Mouse (Mus musculus) 3T3-L1 (cell line): ENCODE data around the gene Renbp.

Source experiments
- DNase-seq: peaks from one replicate; pipeline ENCODE4 v3.0.0-alpha.2; 2015; ENCODE audit warnings: low read depth, low spot score

The Renbp gene

DNA sequence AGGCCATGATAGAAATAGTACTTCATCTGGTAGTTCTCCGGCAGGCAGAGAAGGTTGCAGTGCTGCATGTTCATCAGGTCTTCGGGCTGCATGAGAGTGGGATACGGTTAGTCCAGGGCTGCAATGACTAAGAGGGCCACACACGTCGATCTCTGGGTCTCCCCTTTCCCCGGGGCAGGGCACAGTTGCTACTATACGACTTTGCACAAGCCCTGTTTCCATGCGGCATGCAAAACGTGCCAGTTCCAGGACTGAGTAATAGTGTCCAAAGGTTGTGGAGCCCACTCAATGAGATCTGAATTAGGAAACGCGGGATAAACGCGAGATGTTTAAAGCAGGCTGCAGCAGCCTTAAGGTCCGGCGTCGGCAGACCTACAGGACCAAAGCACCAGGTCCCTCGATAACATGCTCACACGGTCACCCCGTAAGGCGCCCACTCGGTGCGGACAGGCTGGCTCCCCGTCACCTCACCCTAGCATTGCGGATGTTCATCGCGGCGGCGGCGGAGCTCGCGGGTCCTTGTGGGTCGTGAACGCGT is 9.3 kb downstream of the Renbp start:
- DNase-seq = peak; percentile 54

DNA sequence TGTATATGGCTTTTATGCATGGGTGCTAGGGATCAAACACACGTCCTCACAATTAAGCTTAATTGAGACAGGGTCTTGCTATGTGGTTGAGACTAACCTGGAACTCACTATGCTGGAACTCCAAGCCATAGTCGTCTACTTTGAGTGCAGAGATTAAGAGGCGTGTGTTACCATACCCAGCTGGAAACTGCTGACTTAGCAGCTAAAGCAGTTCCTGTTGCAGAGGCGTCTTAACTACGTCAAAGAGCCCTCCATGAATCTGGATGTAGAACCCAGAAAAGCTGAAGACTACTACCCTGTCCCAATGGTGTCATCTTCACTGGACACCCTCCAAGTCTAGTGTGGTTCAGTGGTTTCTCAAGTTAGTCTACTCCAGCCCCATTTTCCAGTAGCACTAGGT is 12.0 kb downstream of the Renbp start:
- no peak for DNase-seq

DNA sequence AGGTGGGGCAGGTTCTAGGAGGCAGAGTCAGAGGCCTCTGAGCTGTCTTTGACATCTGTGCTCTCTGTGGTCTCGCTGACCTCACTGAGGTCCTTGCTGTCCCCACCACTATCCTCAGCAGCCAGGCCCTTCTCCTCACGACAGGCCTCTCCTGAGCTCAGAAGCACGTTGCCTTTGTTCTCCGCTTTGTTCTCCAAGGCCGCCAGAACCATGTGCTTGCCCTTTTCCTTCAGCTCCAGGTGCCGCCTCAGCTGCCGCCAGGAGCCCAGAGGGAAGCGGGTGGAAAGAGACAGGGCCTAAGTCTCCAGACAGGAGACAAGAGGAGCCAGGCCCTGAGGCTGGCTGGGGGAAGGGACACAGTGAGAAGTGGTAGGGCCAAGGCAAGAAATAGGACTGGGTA is 13.7 kb downstream of the Renbp start:
- DNase-seq = no peak

DNA sequence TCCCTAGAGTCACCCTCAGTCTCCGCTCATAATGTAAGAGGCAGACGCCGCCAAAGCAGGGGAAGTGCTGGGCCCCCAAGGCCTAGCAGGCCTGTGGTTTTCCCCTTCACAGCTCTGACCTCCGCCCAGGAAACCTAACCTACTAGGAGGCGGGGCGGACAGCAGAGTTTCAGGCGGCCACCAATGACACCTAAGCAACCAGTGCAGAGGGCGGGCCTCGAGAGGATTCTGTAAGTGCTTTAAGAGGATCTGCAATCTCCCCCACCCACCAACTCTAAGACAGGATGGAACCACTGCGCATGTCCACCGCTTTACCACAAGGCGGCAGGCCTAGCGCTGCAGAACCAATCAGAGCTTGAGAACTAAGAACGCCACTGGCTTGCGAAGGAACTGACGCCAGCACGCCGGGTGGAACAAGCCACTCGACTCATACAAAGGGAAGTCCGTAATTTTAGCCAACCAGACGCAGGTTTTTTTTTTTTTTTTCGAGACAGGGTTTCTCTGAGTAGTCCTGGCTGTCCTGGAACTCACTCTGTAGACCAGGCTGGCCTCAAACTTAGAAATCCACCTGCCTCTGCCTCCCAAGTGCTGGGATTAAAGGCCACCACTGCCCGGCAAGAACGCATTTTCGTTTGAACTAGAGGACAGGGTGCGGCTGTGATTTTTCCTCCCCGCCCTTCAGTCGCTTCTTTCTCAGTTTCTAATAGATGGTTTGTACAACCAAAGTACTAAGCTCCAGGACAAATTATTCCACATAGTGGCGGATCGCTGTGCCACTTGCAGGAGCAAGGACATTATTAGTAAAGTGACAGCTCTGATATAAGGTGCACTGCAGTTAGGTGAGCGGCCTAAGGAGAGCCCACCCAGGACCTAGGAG is 15.6 kb downstream of the Renbp start:
- DNase-seq = peak; percentile 99

DNA sequence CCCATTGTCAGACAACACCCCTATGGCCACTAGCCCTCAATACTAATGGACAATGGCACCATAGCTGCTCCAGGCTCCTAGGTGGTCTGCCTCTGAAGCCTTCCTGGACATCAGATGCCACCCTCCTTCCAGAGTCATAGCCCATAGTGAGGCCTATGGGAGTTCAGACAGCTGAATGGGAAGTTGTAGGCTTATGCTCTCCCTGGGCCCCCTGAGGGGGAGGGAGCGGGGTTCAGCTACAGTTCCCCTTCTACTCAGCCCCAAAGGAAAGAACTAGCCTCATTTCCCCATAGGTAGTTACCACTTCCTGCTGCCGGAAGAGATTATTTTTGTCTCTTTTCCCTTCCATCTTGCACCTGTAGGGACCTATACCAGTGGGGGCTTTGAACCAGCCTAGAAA is 19.1 kb downstream of the Renbp start:
- no peak for DNase-seq

DNA sequence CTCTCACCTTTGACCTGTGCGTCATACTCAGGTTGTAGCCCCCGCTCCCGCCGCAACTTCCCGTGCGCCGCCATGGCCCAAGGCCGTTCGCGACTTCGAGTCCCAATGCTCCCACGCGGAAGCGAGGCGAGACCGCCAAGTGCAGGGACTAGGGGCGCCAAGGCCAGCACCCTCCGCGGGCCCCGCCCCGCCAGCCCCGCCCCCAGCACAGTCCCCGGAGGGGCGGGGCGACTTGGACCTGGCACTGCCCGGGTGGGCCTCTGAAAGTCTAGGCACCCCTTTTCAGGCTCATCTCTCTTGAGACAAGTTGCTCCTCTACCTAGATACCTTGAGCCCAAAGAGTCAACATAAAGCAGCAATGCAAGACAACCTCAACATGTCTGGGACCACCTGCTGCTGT is 19.5 kb downstream of the Renbp start:
- no peak for DNase-seq

DNA sequence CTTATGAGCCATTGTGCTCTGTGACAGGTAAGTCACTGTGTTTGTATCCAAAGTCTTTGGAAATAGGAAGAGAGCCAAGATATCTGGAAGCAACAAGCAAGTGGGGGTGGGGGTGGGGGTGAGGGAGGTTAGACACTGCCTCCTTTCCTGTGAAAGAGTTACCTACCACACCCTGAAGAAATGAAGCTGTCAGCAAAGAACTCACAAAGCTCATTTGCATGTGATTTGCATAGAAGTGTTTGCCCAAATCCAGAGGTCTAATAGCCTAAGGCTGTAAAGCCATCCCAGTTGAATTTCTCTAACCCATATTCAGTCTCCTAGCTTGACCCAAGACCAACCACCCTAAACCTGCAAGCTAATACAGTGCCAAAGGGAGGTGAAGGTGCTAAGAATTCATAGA is 20.2 kb downstream of the Renbp start:
- DNase-seq = no peak

DNA sequence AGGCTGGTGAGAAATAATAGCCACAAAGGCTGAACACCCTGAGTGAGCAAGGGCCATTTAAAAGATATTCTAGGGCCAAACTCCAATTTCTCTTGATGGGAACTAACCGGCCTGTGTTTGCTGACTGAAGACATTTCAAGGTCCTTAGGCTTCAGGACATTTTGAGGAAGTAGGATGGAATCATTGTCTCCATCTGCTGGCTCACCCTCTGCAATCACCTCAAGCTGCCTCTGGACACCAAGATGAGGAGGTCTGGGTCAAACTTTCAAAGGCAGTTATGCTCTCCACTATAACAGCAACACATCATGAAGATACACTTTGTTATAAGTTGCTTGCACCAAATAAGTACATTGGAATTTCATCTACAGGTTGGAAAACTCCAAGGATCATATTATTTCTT is 20.6 kb downstream of the Renbp start:
- DNase-seq = no peak

DNA sequence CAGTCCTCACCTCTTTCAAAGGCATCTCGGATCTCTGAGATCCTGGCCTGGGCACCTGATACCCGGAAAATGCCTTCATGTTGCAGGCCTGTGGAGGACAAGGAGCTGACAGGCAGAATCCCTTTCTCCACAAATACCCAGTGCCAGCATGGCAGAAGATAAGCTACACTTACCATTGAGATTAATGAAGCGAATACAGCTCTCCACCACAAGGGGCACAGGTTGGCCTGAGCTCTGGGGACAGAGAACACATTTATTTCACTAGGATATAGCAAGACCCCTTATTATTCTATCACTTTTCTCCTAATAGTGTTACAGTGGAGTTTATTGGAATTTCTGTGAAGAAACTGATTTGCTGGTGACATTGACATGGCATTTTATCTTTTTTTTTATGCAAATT is 32.7 kb downstream of the Renbp start:
- DNase-seq = peak; percentile 40

DNA sequence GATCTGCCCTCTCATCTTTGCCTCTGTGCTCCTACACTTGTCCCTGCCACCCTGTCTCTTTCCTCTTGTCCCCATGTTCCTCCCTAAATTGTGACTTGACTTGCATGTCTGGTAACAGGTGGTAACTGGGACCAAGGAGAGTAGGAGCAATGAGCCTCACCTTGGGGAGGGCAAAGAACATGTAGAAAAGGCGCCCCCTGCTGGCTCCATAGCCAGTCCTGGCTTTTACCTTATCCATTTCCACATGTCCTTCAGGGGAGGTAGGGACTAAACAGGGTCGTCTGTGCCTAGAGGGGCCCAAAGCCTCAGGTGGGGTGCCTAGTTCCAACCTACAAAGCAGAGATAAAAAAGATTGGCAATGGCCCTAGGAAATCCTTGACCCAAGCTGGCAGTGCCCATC is 34.9 kb downstream of the Renbp start, which contains the start of gene L1cam:
Gene L1cam (minus strand): TSS at position 387 of the 400 bp plus-strand sequence.
- peak; percentile 58 for DNase-seq

DNA sequence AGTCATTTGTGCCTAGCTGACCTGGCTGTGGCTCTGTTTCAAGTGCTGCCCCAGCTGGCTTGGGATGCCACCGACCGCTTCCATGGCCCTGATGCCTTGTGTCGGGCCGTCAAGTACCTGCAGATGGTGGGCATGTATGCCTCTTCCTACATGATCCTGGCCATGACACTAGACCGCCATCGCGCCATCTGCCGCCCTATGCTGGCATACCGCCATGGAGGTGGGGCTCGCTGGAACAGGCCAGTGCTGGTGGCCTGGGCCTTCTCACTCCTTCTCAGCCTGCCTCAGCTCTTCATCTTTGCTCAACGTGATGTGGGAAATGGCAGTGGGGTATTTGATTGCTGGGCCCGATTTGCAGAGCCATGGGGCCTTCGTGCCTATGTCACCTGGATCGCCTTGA is 37.8 kb downstream of the Renbp start:
- no peak for DNase-seq

DNA sequence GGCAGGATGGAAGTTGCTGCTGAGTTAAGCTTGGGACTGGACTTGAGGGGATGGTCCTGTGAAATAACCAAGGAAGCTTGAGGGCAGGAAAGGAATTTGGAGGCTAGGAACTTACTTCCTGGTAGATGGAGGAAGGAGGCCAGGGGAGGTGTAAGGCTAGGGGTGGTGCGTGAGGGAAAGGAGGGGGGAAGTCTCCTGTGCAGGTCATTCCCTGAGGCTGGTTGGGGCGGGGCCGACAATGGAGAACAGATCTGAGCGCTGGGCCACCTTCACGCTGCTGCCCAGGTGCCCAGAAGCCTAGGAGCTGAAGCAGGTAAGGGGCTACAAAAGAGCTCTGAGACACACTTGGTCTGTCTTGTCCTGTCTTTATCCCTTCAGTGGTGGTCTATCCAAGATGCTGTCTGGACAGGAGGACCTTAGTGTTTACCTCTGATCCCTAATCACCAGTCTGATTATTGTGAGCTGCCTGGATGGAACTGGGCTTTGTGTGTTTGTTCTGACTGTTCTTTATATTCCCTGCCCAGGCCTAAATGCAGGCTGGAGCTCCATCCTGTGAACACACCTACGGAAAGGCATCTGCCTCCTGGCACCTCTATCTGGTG is 39.0 kb downstream of the Renbp start, which contains the start of gene Avpr2:
Gene Avpr2 (plus strand): TSS at position 552 of the 602 bp plus-strand sequence.
- no peak for DNase-seq

DNA sequence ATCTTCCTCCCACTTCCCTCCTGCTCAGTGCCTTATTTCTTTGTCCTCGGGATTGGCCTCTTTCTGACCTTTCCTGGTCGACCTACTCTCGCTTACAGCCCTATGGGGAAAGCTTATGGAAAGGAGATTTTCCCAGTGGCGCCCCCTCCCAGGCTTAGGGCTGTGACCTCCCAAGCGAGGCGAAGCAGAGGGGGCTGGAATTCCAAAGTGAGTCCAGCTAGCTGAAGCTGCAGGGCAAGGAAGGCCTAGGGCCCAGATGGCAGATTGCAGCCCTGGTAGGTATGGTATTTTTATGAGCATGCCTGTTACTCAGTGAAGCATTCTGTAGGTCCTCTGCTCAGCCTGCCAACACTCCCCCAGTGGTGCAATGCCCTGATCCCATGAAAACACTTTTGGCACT is 49.2 kb downstream of the Renbp start:
- no peak for DNase-seq

DNA sequence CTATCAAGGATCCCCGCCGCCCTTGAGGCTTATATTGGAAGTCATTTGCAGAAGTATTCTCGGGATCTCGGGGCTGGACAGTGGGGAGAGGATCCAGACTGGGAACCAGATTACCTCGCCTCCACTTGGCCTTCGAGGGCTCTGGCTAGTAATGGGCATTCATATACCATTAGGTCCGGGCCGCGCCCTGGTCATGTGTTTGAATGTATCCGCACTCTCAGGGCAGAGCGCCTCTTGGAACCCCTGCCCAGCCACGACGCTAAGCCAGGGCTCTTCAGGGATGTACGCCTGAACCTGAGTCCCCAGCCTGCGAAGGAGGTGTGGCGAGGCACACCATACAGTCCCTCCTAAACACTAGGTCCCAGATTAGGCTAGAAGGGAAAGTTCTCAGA is 49.6 kb downstream of the Renbp start:
- no peak for DNase-seq

DNA sequence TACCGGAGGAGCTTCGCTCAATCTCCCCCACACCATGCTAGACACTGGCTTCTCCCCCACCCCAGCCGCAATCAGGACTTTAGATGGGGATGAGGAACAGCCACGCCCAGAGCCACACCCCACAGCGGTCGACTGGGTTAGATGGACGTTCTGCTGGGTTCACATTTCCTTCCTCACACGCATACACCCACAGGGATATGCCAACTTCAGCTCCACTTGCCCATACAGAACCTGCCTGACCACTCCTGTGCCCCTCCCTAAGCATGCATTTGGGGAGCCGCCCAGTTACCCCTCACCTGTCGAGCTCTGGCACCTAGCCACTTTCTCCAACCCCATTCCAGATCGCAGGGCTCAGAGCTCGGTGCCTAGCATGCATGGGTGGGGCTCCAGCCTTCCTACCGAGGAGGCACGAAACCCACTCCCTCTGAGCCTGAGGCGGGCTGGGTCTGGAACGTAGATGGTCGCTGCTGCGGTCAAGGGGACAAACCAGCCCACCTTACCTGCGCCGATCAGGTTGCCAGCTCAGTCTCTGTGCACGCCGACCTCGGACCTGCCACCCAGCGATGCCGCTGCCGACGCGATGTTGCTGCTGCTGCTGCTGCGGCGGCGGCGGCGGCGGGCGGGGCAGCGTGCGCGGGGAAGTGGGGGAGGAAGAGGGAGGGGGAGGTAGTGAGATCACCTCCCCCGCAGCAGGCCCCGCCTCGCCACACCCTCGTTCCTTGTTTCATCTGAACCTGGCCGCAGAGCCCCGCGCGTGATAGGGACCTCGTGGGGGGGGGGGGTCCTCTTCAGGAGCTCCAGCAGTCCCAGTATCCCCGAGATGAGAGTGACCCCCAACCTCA is 50.2 kb downstream of the Renbp start:
- no peak for DNase-seq

DNA sequence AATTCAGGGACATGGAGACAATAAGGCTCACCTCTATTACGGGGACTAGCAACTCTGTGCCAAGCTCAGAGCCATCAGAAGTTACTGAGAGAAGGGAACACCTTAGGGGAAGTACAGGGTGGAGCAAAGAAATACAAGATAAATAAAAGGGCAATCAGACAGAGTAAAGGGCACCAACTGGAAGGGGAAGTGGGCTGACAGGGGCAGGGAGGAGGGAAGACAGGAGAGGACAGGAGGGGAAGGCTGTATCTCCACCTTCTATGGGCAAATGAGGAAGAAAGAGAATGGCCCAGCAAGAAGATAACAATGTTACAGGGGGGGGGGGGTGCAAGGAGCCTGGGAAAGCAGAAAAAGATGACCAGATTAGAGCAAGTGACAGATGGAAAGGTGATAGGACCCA is 53.6 kb downstream of the Renbp start:
- DNase-seq = no peak

DNA sequence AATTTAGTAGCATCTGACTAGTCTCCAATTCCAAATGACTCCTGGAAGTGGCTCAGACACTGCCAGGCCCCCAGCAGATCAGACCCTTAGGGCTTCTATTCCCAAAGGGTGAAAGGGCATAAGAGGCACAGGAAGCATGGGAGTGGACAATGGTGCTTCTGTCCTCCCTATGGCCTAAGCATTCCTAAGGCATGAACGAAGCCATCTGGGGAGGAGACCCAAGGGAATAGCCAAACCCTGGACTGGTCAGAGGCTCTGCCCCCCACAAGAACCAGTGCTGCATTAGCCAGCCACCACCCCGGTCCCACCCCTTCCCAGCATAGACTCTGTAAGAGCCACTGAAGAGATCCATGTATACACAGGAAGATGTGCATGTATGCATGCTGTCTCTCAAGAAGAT is 54.8 kb downstream of the Renbp start:
- DNase-seq = peak; percentile 57
